Mouse (Mus musculus): ENCODE results near the gene Olfr549. TPM values are rescaled to one million over a fixed set of nuclear protein-coding genes. Genes with fewer than 3 reads are reported as not detected.

Gene Olfr549
- total and polyA plus RNA-seq, 3 experiments, result not detected

- Histone ChIP-seq H3K27ac (no peak within 1 kb of the TSS), H3K9ac (ENCODE audit: low read depth, low read length) (no peak within 1 kb of the TSS), H3K4me3 (no peak within 1 kb of the TSS), H3K27me3 (ENCODE audit: control insufficient read depth, insufficient read depth, low read length) (no peaks in the 10 kb centered on the region), H3K36me3 (ENCODE audit: control insufficient read depth, insufficient read depth, low read length) (no peaks in the 10 kb centered on the region), H3K79me2 (replicated peaks; ENCODE audit: control insufficient read depth, insufficient read depth, low read length) (no peaks in the 10 kb centered on the region), H3K4me1 (ENCODE audit: control insufficient read depth, insufficient read depth, low read length) (no peaks in the 10 kb centered on the region)
- 70% methylated on average over 1 of the region's 1 CpGs for WGBS
- intact Hi-C loops (cut with DNase I), result no loop called here
- DNase-seq, result no peak
- TF ChIP-seq POLR2A (IDR thresholded peaks at IDR 0.05; ENCODE audit: insufficient read depth, low read depth, low read length), result no peak
Measured at GRCm38 (mm10) chr7:102534449-102534848, 15.2 kb upstream of the Olfr549 start, which contains the start of gene Olfr547. TSS of gene Olfr547 (plus strand) at chr7:102534749.

DNA sequence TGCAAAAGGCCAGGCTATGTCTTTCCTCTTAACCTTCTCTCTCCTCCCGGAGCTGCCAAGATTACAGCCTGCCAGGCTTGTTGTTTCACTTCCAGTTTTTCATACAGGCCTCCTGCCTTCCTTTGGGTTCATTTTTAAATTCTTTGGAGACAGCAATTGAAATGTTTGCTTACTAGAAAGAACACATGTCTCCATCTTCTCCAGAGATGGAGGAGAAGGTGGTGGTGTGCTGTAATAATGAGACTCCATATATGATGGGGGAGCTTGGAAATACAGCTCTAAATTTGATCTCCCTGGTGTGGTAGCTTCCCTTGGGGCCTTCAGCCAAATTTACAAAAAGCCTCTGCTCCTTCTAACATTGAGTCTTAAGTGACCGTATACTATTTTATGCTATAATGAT, 9.1 kb upstream of the Olfr549 start, which contains the start of gene Olfr548-ps1:
Olfr548-ps1 (plus strand) TSS at position 301 of the 400 bp plus-strand sequence.
- Histone ChIP-seq H3K4me1 (ENCODE audit: control insufficient read depth, insufficient read depth, low read length) (no peaks in the 10 kb centered on the region), H3K27ac (no peak within 1 kb of the TSS), H3K79me2 (replicated peaks; ENCODE audit: control insufficient read depth, insufficient read depth, low read length) (no peaks in the 10 kb centered on the region), H3K36me3 (ENCODE audit: control insufficient read depth, insufficient read depth, low read length) (no peaks in the 10 kb centered on the region), H3K9ac (ENCODE audit: low read depth, low read length) (no peak within 1 kb of the TSS), H3K4me3 (no peak within 1 kb of the TSS), H3K27me3 (ENCODE audit: control insufficient read depth, insufficient read depth, low read length) (no peaks in the 10 kb centered on the region)
- TF ChIP-seq POLR2A (IDR thresholded peaks at IDR 0.05; ENCODE audit: insufficient read depth, low read depth, low read length) (no peak), EP300 (IDR thresholded peaks at IDR 0.05; ENCODE audit: insufficient read depth, low read depth, low read length) (no peak), CTCF (IDR thresholded peaks at IDR 0.05) (no peak)
- 64% methylated on average over 2 of the region's 2 CpGs for WGBS
- DNase-seq, result no peak
- intact Hi-C loops (cut with DNase I), result no loop called here

DNA sequence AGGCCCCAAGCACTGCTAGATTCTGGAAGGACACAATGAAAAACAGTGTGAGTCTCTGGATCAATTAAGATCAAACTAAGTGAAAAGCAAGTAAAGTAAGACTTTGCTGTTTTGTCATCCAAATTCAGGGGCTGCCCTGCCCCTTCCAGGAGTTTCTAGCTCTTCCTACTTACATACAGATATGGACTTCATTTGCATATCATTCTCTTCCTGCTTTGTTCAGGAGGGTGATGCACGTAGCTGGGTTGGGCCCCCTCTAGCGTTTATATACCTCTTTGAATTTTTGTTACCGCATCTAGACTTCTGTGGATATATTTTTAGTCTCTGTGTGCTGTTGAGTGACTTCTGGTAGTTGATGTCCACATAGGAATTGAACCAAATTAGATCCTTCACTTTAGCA, 8.4 kb upstream of the Olfr549 start:
- no peaks in the 10 kb centered on the region for H3K27me3 ChIP-seq (ENCODE audit: control insufficient read depth, insufficient read depth, low read length)
- no peak overlapping the region for H3K27ac ChIP-seq
- intact Hi-C loops (cut with DNase I), result no loop called here
- no peaks in the 10 kb centered on the region for H3K4me1 ChIP-seq (ENCODE audit: control insufficient read depth, insufficient read depth, low read length)
- DNase-seq, result no peak
- H3K36me3 ChIP-seq (ENCODE audit: control insufficient read depth, insufficient read depth, low read length), result no peaks in the 10 kb centered on the region
- no peak for TF ChIP-seq CTCF (IDR thresholded peaks at IDR 0.05)
- TF ChIP-seq POLR2A (IDR thresholded peaks at IDR 0.05; ENCODE audit: insufficient read depth, low read depth, low read length), result no peak
- no peak for TF ChIP-seq EP300 (IDR thresholded peaks at IDR 0.05; ENCODE audit: insufficient read depth, low read depth, low read length)
- H3K4me3 ChIP-seq, result no peak overlapping the region
- no peaks in the 10 kb centered on the region for H3K79me2 ChIP-seq (replicated peaks; ENCODE audit: control insufficient read depth, insufficient read depth, low read length)
- WGBS, result 39% methylated on average over 3 of the region's 3 CpGs
- no peak overlapping the region for H3K9ac ChIP-seq (ENCODE audit: low read depth, low read length)

DNA sequence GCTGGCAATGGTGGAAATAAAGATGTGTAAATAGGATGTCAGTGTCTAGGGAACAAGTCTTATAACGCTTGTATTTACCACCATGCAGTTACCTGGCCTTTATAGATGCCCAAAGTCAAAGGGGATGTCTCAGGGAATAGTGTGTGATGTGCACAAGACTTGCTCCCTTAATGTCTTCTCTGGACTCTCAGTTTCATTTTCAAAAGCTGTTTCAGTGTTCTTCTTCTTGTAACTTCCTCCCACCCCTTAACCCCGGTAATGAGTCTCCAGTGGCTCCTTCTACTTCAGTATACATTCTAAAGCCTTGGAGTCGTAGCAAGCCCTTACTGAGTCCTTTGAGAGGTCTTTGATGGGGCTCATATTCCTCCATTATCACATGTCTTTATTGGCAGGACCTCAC, 3.6 kb downstream of the Olfr549 start:
- 69% methylated on average over 3 of the region's 3 CpGs for WGBS
- no peaks in the 10 kb centered on the region for H3K36me3 ChIP-seq (ENCODE audit: control insufficient read depth, insufficient read depth, low read length)
- no peak overlapping the region for H3K27ac ChIP-seq
- H3K4me3 ChIP-seq, result no peak overlapping the region
- H3K27me3 ChIP-seq (ENCODE audit: control insufficient read depth, insufficient read depth, low read length), result no peaks in the 10 kb centered on the region
- no peak for TF ChIP-seq EP300 (IDR thresholded peaks at IDR 0.05; ENCODE audit: insufficient read depth, low read depth, low read length)
- TF ChIP-seq POLR2A (IDR thresholded peaks at IDR 0.05; ENCODE audit: insufficient read depth, low read depth, low read length), result no peak
- TF ChIP-seq CTCF (IDR thresholded peaks at IDR 0.05), result no peak
- H3K79me2 ChIP-seq (replicated peaks; ENCODE audit: control insufficient read depth, insufficient read depth, low read length), result no peaks in the 10 kb centered on the region
- intact Hi-C loops (cut with DNase I), result no loop called here
- no peak overlapping the region for H3K9ac ChIP-seq (ENCODE audit: low read depth, low read length)
- no peaks in the 10 kb centered on the region for H3K4me1 ChIP-seq (ENCODE audit: control insufficient read depth, insufficient read depth, low read length)
- DNase-seq, result no peak

- Histone ChIP-seq H3K27me3 (ENCODE audit: control insufficient read depth, insufficient read depth, low read length) (no peaks in the 10 kb centered on the region), H3K4me1 (ENCODE audit: control insufficient read depth, insufficient read depth, low read length) (no peaks in the 10 kb centered on the region), H3K4me3 (peak within 1 kb of the TSS; percentile 63), H3K36me3 (ENCODE audit: control insufficient read depth, insufficient read depth, low read length) (peaks cover 3% of the 10 kb centered on the region), H3K27ac (peak within 1 kb of the TSS; percentile 82), H3K9ac (ENCODE audit: low read depth, low read length) (peak within 1 kb of the TSS; percentile 64), H3K79me2 (replicated peaks; ENCODE audit: control insufficient read depth, insufficient read depth, low read length) (no peaks in the 10 kb centered on the region)
- TF ChIP-seq CTCF (IDR thresholded peaks at IDR 0.05) (no peak), POLR2A (IDR thresholded peaks at IDR 0.05; ENCODE audit: insufficient read depth, low read depth, low read length) (peak; percentile 89), EP300 (IDR thresholded peaks at IDR 0.05; ENCODE audit: insufficient read depth, low read depth, low read length) (no peak)
- 13% methylated on average over 10 of the region's 10 CpGs for WGBS
- intact Hi-C loops (cut with DNase I), result loop anchor here (5.0 to 10.0 kb wide), 2 partner anchors 122 to 300 kb away; partner anchors contain the start of genes Stim1 and Trim68
- DNase-seq, result peak; percentile 91 to 92
Measured at GRCm38 (mm10) chr7:102564999-102565997, 15.6 kb downstream of the Olfr549 start, which contains the start of gene Trim21. TSS of gene Trim21 (minus strand) at chr7:102565486.

DNA sequence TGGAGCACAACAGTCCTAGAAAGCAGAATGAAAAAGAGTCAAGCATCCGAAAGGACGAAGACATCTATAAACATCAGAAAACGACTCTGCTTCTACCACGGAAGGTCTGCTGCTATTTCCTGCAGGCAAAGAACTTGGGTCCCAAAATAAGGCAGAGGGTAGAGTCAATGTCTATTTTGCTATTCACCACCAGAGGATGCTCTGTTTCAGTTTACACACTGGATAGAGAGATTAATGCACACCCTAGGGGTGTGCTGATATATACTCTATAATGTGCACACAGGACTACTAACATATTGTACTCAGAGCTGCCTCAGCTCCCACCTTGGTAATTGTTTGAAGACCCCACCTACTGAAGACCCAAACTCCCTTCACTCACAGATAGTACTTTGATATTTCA, 16.5 kb downstream of the Olfr549 start:
- H3K36me3 ChIP-seq (ENCODE audit: control insufficient read depth, insufficient read depth, low read length), result peaks cover 3% of the 10 kb centered on the region
- H3K4me3 ChIP-seq, result no peak overlapping the region
- no peaks in the 10 kb centered on the region for H3K27me3 ChIP-seq (ENCODE audit: control insufficient read depth, insufficient read depth, low read length)
- no peaks in the 10 kb centered on the region for H3K4me1 ChIP-seq (ENCODE audit: control insufficient read depth, insufficient read depth, low read length)
- TF ChIP-seq CTCF (IDR thresholded peaks at IDR 0.05) (peak; percentile 21; the same call in 1 of the 2 replicates), POLR2A (IDR thresholded peaks at IDR 0.05; ENCODE audit: insufficient read depth, low read depth, low read length) (no peak)
- H3K79me2 ChIP-seq (replicated peaks; ENCODE audit: control insufficient read depth, insufficient read depth, low read length), result no peaks in the 10 kb centered on the region
- intact Hi-C loops (cut with DNase I), result loop anchor here (10.0 kb wide), 1 partner anchor 301 kb away; the partner anchor contains the start of gene Stim1
- DNase-seq, result no peak
- no peak overlapping the region for H3K9ac ChIP-seq (ENCODE audit: low read depth, low read length)
- WGBS, result 83% methylated on average over 4 of the region's 4 CpGs
- no peak overlapping the region for H3K27ac ChIP-seq

Measured in heart, adult 2 months (tissue).